Mouse (Mus musculus) intestine, embryonic 14.5 days (tissue): ENCODE data around the gene Asic2. TPM values are rescaled to one million over a fixed set of nuclear protein-coding genes. Genes with fewer than 3 reads are reported as not detected.
"Not testable (repeated sequence)": the region's sequence is repeated elsewhere in the genome, so short reads cannot be mapped to it uniquely, and the experiment has no call there.

Experiments
- ATAC-seq: fragments of 200-750 bp; cut with Nextera tagmentation; replicated peaks from 2 replicates; pipeline ENCODE4 v1.8.0; 2017; ENCODE audit warnings: low read depth, moderate number of reproducible peaks, moderate TSS enrichment, moderate library complexity; ENCODE audit not compliant: low FRiP score, low TSS enrichment
- DNase-seq: peaks from one replicate; pipeline ENCODE4 v3.0.0-alpha.2; 2018; ENCODE audit warnings: low spot score
- H3K27ac ChIP-seq: fragments of 300-500 bp; sonication (generic); 2 replicates; pipeline ENCODE4 v1.5.1; 2014; ENCODE audit warnings: low read depth, mild to moderate bottlenecking, control low read depth
- H3K27me3 ChIP-seq: fragments of 300-500 bp; sonication (generic); replicated peaks from 2 replicates; pipeline ENCODE4 v1.6.1; 2014; ENCODE audit warnings: low read length, control low read depth; ENCODE audit not compliant: control insufficient read depth, insufficient read depth
- H3K36me3 ChIP-seq: fragments of 300-500 bp; sonication (generic); 2 replicates; pipeline ENCODE4 v1.6.1; 2014; ENCODE audit warnings: low read length, control low read depth; ENCODE audit not compliant: control insufficient read depth, insufficient read depth
- H3K4me1 ChIP-seq: fragments of 300-500 bp; sonication (generic); replicated peaks from 2 replicates; pipeline ENCODE4 v1.6.1; 2014; ENCODE audit warnings: low read length, control low read depth, mixed read lengths; ENCODE audit not compliant: control insufficient read depth, insufficient read depth
- H3K4me2 ChIP-seq: fragments of 300-500 bp; sonication (generic); 2 replicates; pipeline ENCODE4 v1.6.1; 2014; ENCODE audit warnings: low read length
- H3K4me3 ChIP-seq: fragments of 300-500 bp; sonication (generic); 2 replicates; pipeline ENCODE4 v1.5.1; 2014; ENCODE audit warnings: low read depth, low read length, control low read depth, mixed read lengths
- H3K9ac ChIP-seq: fragments of 300-500 bp; sonication (generic); 2 replicates; pipeline ENCODE4 v1.6.1; 2014; ENCODE audit warnings: mild to moderate bottlenecking, low read length
- H3K9me3 ChIP-seq: fragments of 300-500 bp; sonication (generic); 2 replicates; pipeline ENCODE4 v1.6.1; 2016; ENCODE audit warnings: low read length, control low read depth; ENCODE audit not compliant: control insufficient read depth
- WGBS: fragments of 180-500 bp; shearing (Covaris S2); extraction: QIAGEN DNeasy Blood & Tissue Kit; methylation state at CpG from one replicate; pipeline ENCODE4 v1.1.7; 2014; 5-methylcytosine and 5-hydroxymethylcytosine counted together
- polyA plus RNA-seq: library from polyadenylated mRNA; unstranded; fragments of >200 nt; fragmentation: Nextera tagmentation; extraction: Ambion mirVana; gene quantifications from 2 replicates; pipeline ENCODE4 v1.2.1, GENCODE M21; 2014

Asic2 gene
- polyA plus RNA-seq, 1 experiment from 2014 or later: 0.22 TPM

DNA sequence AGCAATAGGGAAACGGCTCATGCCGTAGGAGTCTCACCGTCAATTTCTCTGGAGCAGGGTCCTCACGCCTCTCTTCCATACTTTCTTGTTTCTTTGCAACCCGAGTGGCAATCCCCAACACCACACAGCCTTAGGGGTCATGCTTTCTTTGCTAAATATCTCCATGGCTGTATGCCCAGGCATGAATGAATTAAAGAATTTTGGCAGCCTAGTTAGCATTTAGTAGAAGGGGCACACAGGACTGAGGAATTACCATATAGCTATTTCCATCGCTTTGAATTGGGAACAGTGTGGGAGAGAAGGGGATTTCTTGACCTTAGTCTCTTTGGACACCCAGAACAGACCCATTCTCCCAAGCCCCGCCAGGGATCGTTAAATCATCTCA, 597.8 kb downstream of the Asic2 start:
- 52% methylated on average over 8 of the region's 8 CpGs for WGBS
- Histone ChIP-seq H3K4me2 (no peak overlapping the region), H3K9me3 (no peaks in the 10 kb centered on the region), H3K9ac (no peak overlapping the region), H3K27me3 (no peaks in the 10 kb centered on the region), H3K4me1 (no peaks in the 10 kb centered on the region), H3K36me3 (no peaks in the 10 kb centered on the region), H3K27ac (no peak overlapping the region), H3K4me3 (no peak overlapping the region)
- ATAC-seq: no peak
- no peak for DNase-seq

DNA sequence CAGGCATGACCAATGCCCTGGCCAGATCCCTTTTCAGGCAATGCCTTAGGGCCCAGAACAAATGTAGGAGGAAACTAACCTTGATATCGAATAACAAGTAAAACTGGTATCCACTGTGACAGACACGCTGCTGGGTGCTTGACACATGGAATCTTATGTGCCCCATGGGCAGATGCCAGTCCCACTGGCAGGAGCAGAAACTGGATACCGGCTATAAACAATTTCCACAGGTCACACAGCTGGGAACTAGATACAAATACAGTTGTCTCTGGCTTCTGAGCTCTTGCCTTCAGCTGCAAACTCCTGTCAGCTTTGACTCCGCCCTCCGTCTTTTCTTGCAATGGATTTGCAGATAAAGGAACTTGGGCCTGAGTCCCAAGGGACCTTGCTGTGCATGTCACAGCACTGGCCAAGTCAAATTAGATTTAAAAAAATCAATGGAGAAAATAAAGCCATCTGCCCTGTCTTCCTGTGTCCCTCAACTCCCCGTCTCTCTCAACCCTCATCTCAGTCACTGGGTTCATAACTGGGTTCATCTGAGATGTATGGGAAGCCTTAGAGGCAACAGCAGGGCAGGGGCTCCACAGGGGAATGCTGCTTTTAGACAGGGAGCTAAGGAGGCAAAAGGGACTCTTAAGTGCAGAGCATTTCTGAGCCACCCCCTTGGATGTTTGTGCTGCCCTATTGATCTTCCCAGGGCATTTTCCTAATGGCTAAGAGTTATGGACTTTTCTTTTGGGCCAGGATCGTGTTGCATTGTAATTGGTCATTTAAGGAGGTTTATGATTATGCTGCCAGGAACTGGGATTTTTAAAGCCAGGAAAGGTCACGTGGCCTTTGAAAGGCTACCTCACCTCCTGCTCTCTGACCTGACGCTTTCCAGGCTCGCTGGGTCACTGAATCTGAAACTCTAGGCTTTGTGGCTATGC, 598.5 kb downstream of the Asic2 start:
- Histone ChIP-seq H3K4me1 (no peaks in the 10 kb centered on the region), H3K4me2 (no peak overlapping the region), H3K9ac (no peak overlapping the region), H3K36me3 (no peaks in the 10 kb centered on the region), H3K9me3 (no peaks in the 10 kb centered on the region), H3K4me3 (no peak overlapping the region), H3K27ac (no peak overlapping the region), H3K27me3 (no peaks in the 10 kb centered on the region)
- no peak for ATAC-seq
- DNase-seq: no peak
- WGBS: 50% methylated on average over 10 of the region's 10 CpGs

GRCm38 (mm10) chr11:81364442-81364841, 603.8 kb downstream of the Asic2 start:
- ATAC-seq (no peak), DNase-seq (no peak)
- 0 out of 2 replicates have a peak, but pooled peaks cover 3% of the 10 kb centered on the region for H3K9me3 ChIP-seq
- H3K27me3 ChIP-seq: no peaks in the 10 kb centered on the region
- H3K36me3 ChIP-seq: no peaks in the 10 kb centered on the region
- H3K4me3 ChIP-seq: no peak overlapping the region
- no peaks in the 10 kb centered on the region for H3K4me1 ChIP-seq
- WGBS: 91% methylated on average over 3 of the region's 3 CpGs
- H3K27ac ChIP-seq: no peak overlapping the region
- no peak overlapping the region for H3K9ac ChIP-seq
- H3K4me2 ChIP-seq: no peak overlapping the region

GRCm38 (mm10) chr11:81362461-81362860, 605.8 kb downstream of the Asic2 start:
- Histone ChIP-seq H3K4me1 (no peaks in the 10 kb centered on the region), H3K4me2 (no peak overlapping the region), H3K27ac (no peak overlapping the region), H3K4me3 (no peak overlapping the region), H3K36me3 (no peaks in the 10 kb centered on the region), H3K27me3 (no peaks in the 10 kb centered on the region), H3K9me3 (0 out of 2 replicates have a peak, but pooled peaks cover 3% of the 10 kb centered on the region), H3K9ac (no peak overlapping the region)
- WGBS: 48% methylated on average over 3 of the region's 3 CpGs
- ATAC-seq (no peak), DNase-seq (no peak)

DNA sequence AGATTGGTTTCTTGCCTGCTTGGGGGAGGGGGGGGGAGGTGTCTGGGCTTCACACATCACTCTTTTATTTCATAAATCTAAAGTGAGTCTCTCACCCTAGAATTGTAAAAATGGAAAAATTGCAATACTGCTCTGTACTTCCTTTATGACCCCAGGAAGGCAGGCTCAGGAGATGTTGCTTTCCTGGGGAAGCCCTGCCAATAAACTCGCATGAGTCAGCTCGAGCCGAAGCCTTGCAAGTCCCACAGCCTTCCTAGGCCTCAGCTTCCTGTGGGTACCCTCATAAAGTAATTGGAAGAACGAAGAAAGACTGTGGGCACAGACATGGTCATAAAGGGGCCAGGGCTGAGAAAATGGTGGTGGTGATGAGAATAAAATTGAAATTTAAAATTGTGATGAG, 607.2 kb downstream of the Asic2 start:
- no peak overlapping the region for H3K9ac ChIP-seq
- 51% methylated on average over 4 of the region's 4 CpGs for WGBS
- ATAC-seq: no peak

DNA sequence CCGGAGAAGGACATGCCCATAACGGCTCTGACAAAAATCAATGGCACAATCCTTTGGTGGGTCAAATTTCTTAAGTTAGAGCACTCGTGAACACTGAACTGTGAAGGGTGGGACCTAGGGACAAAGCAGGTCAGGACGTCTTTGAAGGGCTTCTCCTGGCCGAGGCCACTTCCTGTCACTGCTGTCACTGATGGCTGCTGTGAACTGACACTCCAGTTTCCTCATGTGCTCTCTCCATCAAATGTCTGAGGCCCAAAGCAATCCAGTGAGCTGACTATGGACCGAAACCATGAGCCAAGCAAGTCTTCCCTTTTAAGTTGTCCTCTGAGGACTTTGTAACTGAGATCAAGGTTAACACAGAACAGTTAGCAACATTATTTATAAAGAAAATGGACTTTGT, 617.8 kb downstream of the Asic2 start:
- H3K4me1 ChIP-seq, H3K9ac ChIP-seq, H3K36me3 ChIP-seq, ATAC-seq, H3K9me3 ChIP-seq, H3K27me3 ChIP-seq, H3K27ac ChIP-seq, H3K4me2 ChIP-seq, DNase-seq, H3K4me3 ChIP-seq: not testable (repeated sequence)
- WGBS: 63% methylated on average over 4 of the region's 6 CpGs

More for the DNA sequence above, 607.2 kb downstream of the Asic2 start:
- Histone ChIP-seq H3K9me3 (0 out of 2 replicates have a peak, but pooled peaks cover 3% of the 10 kb centered on the region), H3K4me3 (no peak overlapping the region), H3K27me3 (no peaks in the 10 kb centered on the region), H3K36me3 (no peaks in the 10 kb centered on the region), H3K27ac (no peak overlapping the region), H3K4me2 (no peak overlapping the region), H3K4me1 (no peaks in the 10 kb centered on the region)
- DNase-seq: no peak

DNA sequence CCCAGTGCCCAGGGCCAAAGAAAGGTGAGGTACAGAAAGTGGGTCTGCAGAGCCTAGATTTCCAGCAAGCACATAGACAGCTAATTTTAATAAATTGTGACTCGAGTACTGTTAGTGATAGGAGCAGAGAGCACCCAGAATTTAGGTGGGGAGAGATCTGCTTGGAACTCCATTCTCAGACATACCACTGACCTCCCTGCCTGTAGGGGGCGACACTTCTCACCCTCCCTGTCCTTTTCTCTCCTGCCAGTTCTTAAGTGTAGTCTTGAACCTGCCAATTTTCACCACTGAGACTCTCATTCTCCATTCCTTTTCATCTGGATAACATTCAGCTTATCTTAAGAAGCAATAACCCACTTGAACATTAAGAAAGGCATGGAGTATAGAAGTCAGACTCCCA, 636.3 kb downstream of the Asic2 start:
- DNase-seq: no peak
- H3K9ac ChIP-seq: no peak overlapping the region
- no peaks in the 10 kb centered on the region for H3K9me3 ChIP-seq
- no peak overlapping the region for H3K27ac ChIP-seq
- H3K27me3 ChIP-seq: no peaks in the 10 kb centered on the region
- H3K4me1 ChIP-seq: no peaks in the 10 kb centered on the region
- 69% methylated on average over 2 of the region's 2 CpGs for WGBS
- H3K4me3 ChIP-seq: no peak overlapping the region
- ATAC-seq: no peak
- no peak overlapping the region for H3K4me2 ChIP-seq
- no peaks in the 10 kb centered on the region for H3K36me3 ChIP-seq

DNA sequence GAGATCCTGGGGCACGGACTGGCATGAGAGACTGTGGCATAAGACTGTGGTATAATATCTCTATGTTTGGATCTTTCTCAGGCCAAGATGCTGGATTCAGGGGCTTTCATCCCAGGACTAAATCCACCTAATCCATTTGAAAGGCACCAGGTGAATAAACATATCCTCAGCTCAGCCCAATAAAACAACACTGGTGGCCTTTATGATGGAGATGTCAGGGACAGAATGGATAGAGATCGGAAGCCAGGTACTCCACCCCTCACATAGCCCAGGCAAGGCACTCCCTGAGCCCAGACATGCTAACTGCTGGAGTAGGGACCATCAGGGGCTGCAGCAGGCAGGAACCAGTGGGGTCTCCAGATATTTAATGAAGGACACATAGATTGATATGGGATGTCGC, 637.3 kb downstream of the Asic2 start:
- Histone ChIP-seq H3K4me1 (no peaks in the 10 kb centered on the region), H3K4me3 (no peak overlapping the region), H3K27ac (no peak overlapping the region), H3K4me2 (no peak overlapping the region), H3K9ac (no peak overlapping the region), H3K9me3 (no peaks in the 10 kb centered on the region), H3K36me3 (no peaks in the 10 kb centered on the region), H3K27me3 (no peaks in the 10 kb centered on the region)
- ATAC-seq (no peak), DNase-seq (no peak)
- 75% methylated on average over 3 of the region's 3 CpGs for WGBS

GRCm38 (mm10) chr11:81328088-81328487, 640.2 kb downstream of the Asic2 start:
- ATAC-seq: no peak
- Histone ChIP-seq H3K9ac (no peak overlapping the region), H3K27ac (no peak overlapping the region), H3K27me3 (no peaks in the 10 kb centered on the region), H3K4me3 (no peak overlapping the region), H3K4me1 (no peaks in the 10 kb centered on the region), H3K9me3 (no peaks in the 10 kb centered on the region), H3K4me2 (no peak overlapping the region), H3K36me3 (no peaks in the 10 kb centered on the region)
- WGBS: 83% methylated on average over 5 of the region's 5 CpGs
- DNase-seq: no peak
